ENCODE assay signal across 14 mouse cellular contexts in genomic region chr6:52477380-52477779, GRCm38 (mm10).
A peak's percentile ranks its signal among the peaks of the same experiment; 100 is the strongest.
DNase-seq lines count a peak whose midpoint lies in the region; ATAC-seq lines count a peak whose summit lies in the region.
"Had no signal": no experiment of that assay in that cellular context is flagged by ENCODE, and none has a peak within 500 bp of the region (broad histone marks: within the 10 kb centered on the region; RNA-seq: fewer than 3 reads in every experiment).

No protein-coding gene starts in this region.

- no peaks in the 10 kb centered on the region for H3K9me3 ChIP-seq in liver, embryonic 11.5 days (ENCODE audit: control insufficient read depth, low read length)
- H3K9me3 ChIP-seq: G1E; limb, embryonic 15.5 days had no signal

- DNase-seq in liver, result peak; percentile 16
- no peak for DNase-seq in liver, embryonic 11.5 days (ENCODE audit: low spot score)
- peak; percentile 30 for DNase-seq in lung, postnatal 10 days
- DNase-seq in spleen, postnatal 36 days (ENCODE audit: low spot score in 2 of 2), result peak; percentile 65 to 66
- no peak for DNase-seq in thymus, postnatal 4 days
- no peak for DNase-seq in right cerebral cortex, adult 2 months (ENCODE audit: low spot score in 2 of 2)
- DNase-seq in testis, postnatal 14 days (ENCODE audit: low spot score), result no peak
- DNase-seq: cerebellum, postnatal 14 days; gastrocnemius, postnatal 25 days; right cerebral cortex, adult 18-20 months had no signal

- H3K27ac ChIP-seq in liver, embryonic 11.5 days (ENCODE audit: low read depth, low read length), result no peak overlapping the region
- H3K27ac ChIP-seq: limb, embryonic 15.5 days had no signal

- H3K4me1 ChIP-seq in liver, embryonic 11.5 days (replicated peaks; ENCODE audit: control insufficient read depth, insufficient read depth, low read length), result 0 out of 2 replicates have a peak, but pooled peaks cover 2% of the 10 kb centered on the region

- 39% methylated on average over 7 of the region's 7 CpGs for WGBS in liver, embryonic 11.5 days

- no peak for ATAC-seq in liver, embryonic 11.5 days (replicated peaks; ENCODE audit: low FRiP score)
- peak; percentile 99 for ATAC-seq in granulocyte monocyte progenitor cell, adult 5-6 weeks (replicated peaks; ENCODE audit: poor library complexity, severe bottlenecking)

- H3K4me3 ChIP-seq in liver, embryonic 11.5 days (ENCODE audit: low read depth, low read length), result no peak overlapping the region
- H3K4me3 ChIP-seq: limb, embryonic 15.5 days; myocyte had no signal

- H3K27me3 ChIP-seq in liver, embryonic 11.5 days (replicated peaks; ENCODE audit: control insufficient read depth, insufficient read depth, low read length), result no peaks in the 10 kb centered on the region

- H3K9ac ChIP-seq in liver, embryonic 11.5 days (ENCODE audit: low read depth, low read length), result no peak overlapping the region
- H3K9ac ChIP-seq: limb, embryonic 15.5 days had no signal

- no peak overlapping the region for H3K4me2 ChIP-seq in liver, embryonic 11.5 days
- H3K4me2 ChIP-seq: limb, embryonic 15.5 days had no signal

- no peaks in the 10 kb centered on the region for H3K36me3 ChIP-seq in liver, embryonic 11.5 days (ENCODE audit: control insufficient read depth, insufficient read depth, low read length)
- H3K36me3 ChIP-seq: G1E; limb, embryonic 15.5 days had no signal

Comparison
In these comparisons a context has a peak if more than half of its experiments do, and no peak if none do; other contexts are left out.
1. DNase-seq: peak in liver (single experiment), lung, postnatal 10 days (single experiment) and spleen, postnatal 36 days (2 of 2); none in liver, embryonic 11.5 days (single experiment), thymus, postnatal 4 days (single experiment), right cerebral cortex, adult 2 months (0 of 2) and testis, postnatal 14 days (single experiment).